Mouse (Mus musculus) gastrocnemius, postnatal 14 days (tissue): ENCODE data around the gene Map7d1. TPM values are rescaled to one million over a fixed set of nuclear protein-coding genes. Genes with fewer than 3 reads are reported as not detected.
"Not testable (repeated sequence)": the region's sequence is repeated elsewhere in the genome, so short reads cannot be mapped to it uniquely, and the experiment has no call there.

Experiments used
- DNase-seq: peaks from one replicate; pipeline ENCODE4 v3.0.0; 2021; ENCODE audit warnings: mixed read lengths
- intact Hi-C: fragments of 180-260 bp; cut with DNase I; formaldehyde crosslinking; loops from one replicate; pipeline ENCODE4 v1.15.1; 2025; ENCODE audit warnings: low total_unique reads
- total RNA-seq, 2 experiments: library from RNA; stranded (reverse); gene quantifications; 2 replicates each; pipeline ENCODE4 v1.2.3; 2021

The Map7d1 gene
- total RNA-seq, 2 experiments from 2014 or later, result 165 to 201 TPM

GRCm38 (mm10) chr4:126219540-126219939 is 36.6 kb downstream of the Map7d1 start:
- intact Hi-C loops, DNase-seq: not testable (repeated sequence)

GRCm38 (mm10) chr4:126217771-126218170 is 38.4 kb downstream of the Map7d1 start:
- intact Hi-C loops, result no loop called here
- peak; percentile 59 for DNase-seq

- intact Hi-C loops, result no loop called here
- DNase-seq, result no peak
Measured at GRCm38 (mm10) chr4:126207081-126207480, 49.1 kb downstream of the Map7d1 start.

GRCm38 (mm10) chr4:126205386-126205785 is 50.8 kb downstream of the Map7d1 start:
- DNase-seq, result no peak
- intact Hi-C loops, result no loop called here

GRCm38 (mm10) chr4:126204661-126205230 is 51.4 kb downstream of the Map7d1 start:
- DNase-seq, result no peak
- intact Hi-C loops, result no loop called here

- DNase-seq, result no peak
- intact Hi-C loops, result no loop called here
Measured at GRCm38 (mm10) chr4:126204016-126204415, 52.1 kb downstream of the Map7d1 start.

- no peak for DNase-seq
- intact Hi-C loops, result no loop called here
Measured at GRCm38 (mm10) chr4:126203336-126203895, 52.7 kb downstream of the Map7d1 start.

GRCm38 (mm10) chr4:126202303-126203181 is 53.6 kb downstream of the Map7d1 start, which contains the start of gene Thrap3:
Gene Thrap3, minus strand, starts transcription at chr4:126202760.
- peak; percentile 100 for DNase-seq
- intact Hi-C loops, result no loop called here

GRCm38 (mm10) chr4:126201514-126202302 is 54.4 kb downstream of the Map7d1 start:
- intact Hi-C loops, result no loop called here
- DNase-seq, result peak; percentile 31

- no peak for DNase-seq
- intact Hi-C loops, result no loop called here
Measured at GRCm38 (mm10) chr4:126200656-126201055, 55.5 kb downstream of the Map7d1 start.

GRCm38 (mm10) chr4:126200036-126200435 is 56.1 kb downstream of the Map7d1 start:
- DNase-seq, result no peak
- intact Hi-C loops, result no loop called here

- DNase-seq, result no peak
- intact Hi-C loops, result no loop called here
Measured at GRCm38 (mm10) chr4:126199556-126199955, 56.6 kb downstream of the Map7d1 start.

GRCm38 (mm10) chr4:126197485-126197884 is 58.7 kb downstream of the Map7d1 start:
- intact Hi-C loops, result no loop called here
- no peak for DNase-seq

GRCm38 (mm10) chr4:126194916-126195315 is 61.2 kb downstream of the Map7d1 start:
- intact Hi-C loops, result no loop called here

GRCm38 (mm10) chr4:126194216-126194615 is 61.9 kb downstream of the Map7d1 start:
- no peak for DNase-seq
- intact Hi-C loops, result no loop called here

More at GRCm38 (mm10) chr4:126194916-126195315, 61.2 kb downstream of the Map7d1 start:
- DNase-seq, result no peak

GRCm38 (mm10) chr4:126190636-126191035 is 65.5 kb downstream of the Map7d1 start:
- intact Hi-C loops, result no loop called here
- DNase-seq, result no peak

- no peak for DNase-seq
- intact Hi-C loops, result no loop called here
Measured at GRCm38 (mm10) chr4:126187096-126187495, 69.0 kb downstream of the Map7d1 start.

GRCm38 (mm10) chr4:126183034-126183433 is 73.1 kb downstream of the Map7d1 start:
- intact Hi-C loops, result no loop called here
- no peak for DNase-seq
